Mouse (Mus musculus): ENCODE data around the gene Gm20388.

DNA sequence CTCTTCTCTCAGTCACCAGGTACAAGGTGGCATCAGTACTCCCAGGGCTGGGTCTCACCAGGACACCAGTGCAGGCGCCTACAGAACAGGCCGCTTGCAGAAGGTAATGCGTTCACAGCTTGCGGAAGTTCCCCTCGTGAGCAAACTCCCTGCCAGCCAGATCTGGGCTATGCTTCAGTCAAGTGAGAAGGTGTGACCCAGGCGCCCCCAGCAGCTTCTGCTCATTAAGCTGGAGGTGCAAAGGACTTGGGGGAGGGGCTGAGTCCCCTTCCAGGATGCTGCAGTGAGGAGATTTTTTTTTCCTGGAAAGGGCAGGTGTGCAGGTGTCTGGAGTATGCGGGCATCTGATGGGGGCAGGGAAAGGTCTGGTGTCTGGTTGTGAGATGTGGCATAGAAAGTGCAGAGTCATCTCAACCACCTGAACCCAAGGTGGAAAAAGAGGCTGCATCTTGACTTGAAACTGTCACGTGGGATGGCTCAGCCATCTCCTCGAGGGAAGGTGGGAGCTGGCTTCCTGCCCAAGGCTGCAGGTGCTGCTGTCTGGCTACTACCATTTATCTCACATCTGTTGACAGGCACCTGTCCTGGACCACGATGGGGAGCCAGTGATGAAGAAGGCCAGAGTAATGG, 2861.9 kb downstream of the Gm20388 start:
- TF ChIP-seq CTCF (IDR thresholded peaks at IDR 0.05; ENCODE audit: insufficient read depth, low read depth, low read length): no peak
- no peak for TF ChIP-seq POLR2A (IDR thresholded peaks at IDR 0.05; ENCODE audit: insufficient read depth, low read depth, low read length)

Measured in olfactory bulb, adult 2 months (tissue).